7 mouse cellular contexts compared by ENCODE assay signal in the genomic region with DNA sequence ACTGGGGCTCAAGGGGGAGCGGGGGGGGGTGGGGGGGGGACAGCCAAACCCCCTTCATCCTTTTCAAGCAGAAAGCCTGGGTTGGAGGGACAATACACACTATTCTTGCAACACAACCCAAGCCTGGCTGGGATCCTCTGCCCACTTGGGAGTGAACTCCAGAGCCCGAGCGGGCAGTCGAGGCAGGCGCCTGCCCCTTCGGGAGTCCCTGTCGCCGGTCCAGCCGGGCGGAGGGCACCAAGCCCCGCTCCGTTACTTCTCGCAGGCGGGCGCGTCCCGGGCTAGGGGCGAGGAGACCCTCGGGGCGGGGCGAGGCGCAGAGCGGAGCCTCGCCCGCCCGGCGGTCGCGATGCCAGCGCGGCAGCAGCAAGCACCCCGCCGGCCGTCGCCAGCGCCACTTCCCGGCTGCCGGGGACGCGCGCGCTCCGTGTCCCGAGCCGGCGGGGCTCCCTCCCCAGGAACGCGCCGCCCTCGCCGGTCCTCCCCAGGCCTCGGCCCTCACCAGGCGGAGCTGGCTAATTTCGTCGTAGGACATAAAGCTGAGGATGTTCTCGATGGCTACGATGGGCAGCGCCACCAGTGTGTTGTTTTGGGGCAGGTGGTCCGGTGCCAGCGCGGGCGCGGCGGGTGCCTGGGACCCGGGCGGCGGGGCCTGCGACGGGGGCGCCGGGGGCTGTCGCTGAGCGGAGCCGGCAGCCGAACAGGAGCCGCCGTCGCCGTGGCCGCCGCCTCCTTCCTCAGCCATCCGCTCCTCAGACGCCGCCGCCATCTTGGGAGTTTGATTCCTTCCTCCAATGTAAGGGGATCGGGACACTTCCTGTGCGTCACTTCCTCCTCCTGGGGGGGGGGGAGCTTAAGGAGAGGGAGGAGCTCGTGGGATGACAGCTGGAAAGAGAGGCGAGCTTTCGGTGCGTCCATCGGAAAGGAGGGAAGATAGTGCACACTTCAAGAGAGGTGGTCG. TPM values are rescaled to one million over a fixed set of nuclear protein-coding genes. Genes with fewer than 3 reads are reported as not detected.
DNase-seq lines count a peak whose midpoint lies in the region; ATAC-seq and TF ChIP-seq lines count a peak whose summit lies in the region.

A gene (minus strand): TSS at position 809 of the 961 bp plus-strand sequence.

- peak; percentile 85 for DNase-seq in adrenal gland, postnatal 25 days
- DNase-seq in heart, adult 18-20 months, result peak; percentile 92
- DNase-seq in kidney, adult 2 months, result peak; percentile 91
- DNase-seq in spleen, adult 2 months (ENCODE audit: low read depth in 1 of 2, low spot score in 2 of 2), result peak; percentile 53 to 70

- peaks cover 16% of the 10 kb centered on the region; the same call in 1 of the 2 replicates for H3K4me1 ChIP-seq in embryonic facial prominence, embryonic 12.5 days
- H3K4me1 ChIP-seq in kidney, adult 2 months (ENCODE audit: control insufficient read depth, insufficient read depth, low read length), result peaks cover 5% of the 10 kb centered on the region; the same call in 1 of the 2 replicates
- peaks cover 13% of the 10 kb centered on the region for H3K4me1 ChIP-seq in limb, embryonic 12.5 days (replicated peaks)
- H3K4me1 ChIP-seq in midbrain, embryonic 15.5 days, result peaks cover 30% of the 10 kb centered on the region
- peaks cover 7% of the 10 kb centered on the region; the same call in 1 of the 2 replicates for H3K4me1 ChIP-seq in spleen, adult 2 months (ENCODE audit: control insufficient read depth, insufficient read depth, insufficient read length)

- TF ChIP-seq CTCF in kidney, adult 2 months (conservative IDR thresholded peaks at IDR 0.05; ENCODE audit: insufficient read depth, insufficient read length, low read depth, low read length), result no peak
- no peak for TF ChIP-seq CTCF in spleen, adult 2 months (IDR thresholded peaks at IDR 0.05; ENCODE audit: extremely low read depth, insufficient read depth, insufficient read length, insufficient replicate concordance)

- peak; percentile 39 for TF ChIP-seq POLR2A in kidney, adult 2 months (IDR thresholded peaks at IDR 0.05; ENCODE audit: low read depth, low read length)
- TF ChIP-seq POLR2A in spleen, adult 2 months (IDR thresholded peaks at IDR 0.05; ENCODE audit: low read depth, low read length), result peak; percentile 52; the same call in 1 of the 2 replicates

- no peaks in the 10 kb centered on the region for H3K27me3 ChIP-seq in embryonic facial prominence, embryonic 12.5 days
- H3K27me3 ChIP-seq in kidney, adult 2 months (replicated peaks; ENCODE audit: control insufficient read depth, insufficient read depth, low read length), result no peaks in the 10 kb centered on the region
- H3K27me3 ChIP-seq in limb, embryonic 12.5 days, result peaks cover 3% of the 10 kb centered on the region; the same call in 1 of the 2 replicates
- H3K27me3 ChIP-seq in midbrain, embryonic 15.5 days (replicated peaks), result no peaks in the 10 kb centered on the region
- H3K27me3 ChIP-seq in spleen, adult 2 months (ENCODE audit: control insufficient read depth, insufficient read depth, low read length), result no peaks in the 10 kb centered on the region

- WGBS in embryonic facial prominence, embryonic 12.5 days, result under 1% methylated on average over 89 of the region's 93 CpGs
- WGBS in kidney, adult 2 months, result under 1% methylated on average over 92 of the region's 93 CpGs
- WGBS in limb, embryonic 12.5 days, result under 1% methylated on average over 89 of the region's 93 CpGs
- under 1% methylated on average over 93 of the region's 93 CpGs for WGBS in midbrain, embryonic 15.5 days
- WGBS in spleen, adult 2 months, result under 1% methylated on average over 92 of the region's 93 CpGs

- H3K27ac ChIP-seq in embryonic facial prominence, embryonic 12.5 days, result peak within 1 kb of the TSS; percentile 87
- H3K27ac ChIP-seq in kidney, adult 2 months (ENCODE audit: insufficient read depth, low read depth, low read length), result peak within 1 kb of the TSS; percentile 55
- peak within 1 kb of the TSS; percentile 89 for H3K27ac ChIP-seq in limb, embryonic 12.5 days
- peak within 1 kb of the TSS; percentile 95 for H3K27ac ChIP-seq in midbrain, embryonic 15.5 days
- peak within 1 kb of the TSS; percentile 76 for H3K27ac ChIP-seq in spleen, adult 2 months (ENCODE audit: insufficient read depth, low read length)

- peak; percentile 96 for ATAC-seq in embryonic facial prominence, embryonic 12.5 days (ENCODE audit: insufficient number of reproducible peaks, insufficient read depth, low FRiP score, low TSS enrichment)
- peak; percentile 95 for ATAC-seq in limb, embryonic 12.5 days (ENCODE audit: insufficient number of reproducible peaks, insufficient read depth, low FRiP score, low TSS enrichment, low read depth)
- ATAC-seq in midbrain, embryonic 15.5 days (replicated peaks), result peak; percentile 98

- no peaks in the 10 kb centered on the region for H3K9me3 ChIP-seq in embryonic facial prominence, embryonic 12.5 days
- no peaks in the 10 kb centered on the region for H3K9me3 ChIP-seq in limb, embryonic 12.5 days
- H3K9me3 ChIP-seq in midbrain, embryonic 15.5 days, result no peaks in the 10 kb centered on the region

- H3K4me2 ChIP-seq in embryonic facial prominence, embryonic 12.5 days (replicated peaks), result peak within 1 kb of the TSS; percentile 87
- peak within 1 kb of the TSS; percentile 94 for H3K4me2 ChIP-seq in limb, embryonic 12.5 days
- peak within 1 kb of the TSS; percentile 71 for H3K4me2 ChIP-seq in midbrain, embryonic 15.5 days

- H3K9ac ChIP-seq in embryonic facial prominence, embryonic 12.5 days, result peak within 1 kb of the TSS; percentile 94
- peak within 1 kb of the TSS; percentile 95 for H3K9ac ChIP-seq in limb, embryonic 12.5 days (replicated peaks)
- peak within 1 kb of the TSS; percentile 99 for H3K9ac ChIP-seq in midbrain, embryonic 15.5 days

- peak within 1 kb of the TSS; percentile 79 for H3K4me3 ChIP-seq in embryonic facial prominence, embryonic 12.5 days
- peak within 1 kb of the TSS; percentile 75 for H3K4me3 ChIP-seq in kidney, adult 2 months (ENCODE audit: insufficient read depth, low read depth, low read length)
- peak within 1 kb of the TSS; percentile 98 for H3K4me3 ChIP-seq in limb, embryonic 12.5 days (replicated peaks)
- H3K4me3 ChIP-seq in midbrain, embryonic 15.5 days, result peak within 1 kb of the TSS; percentile 99
- peak within 1 kb of the TSS; percentile 100 for H3K4me3 ChIP-seq in spleen, adult 2 months (ENCODE audit: extremely low read depth, insufficient read depth, insufficient read length)

- peaks cover 7% of the 10 kb centered on the region; the same call in 1 of the 2 replicates for H3K36me3 ChIP-seq in embryonic facial prominence, embryonic 12.5 days
- H3K36me3 ChIP-seq in kidney, adult 2 months (ENCODE audit: control insufficient read depth, insufficient read depth, low read length), result no peaks in the 10 kb centered on the region
- H3K36me3 ChIP-seq in limb, embryonic 12.5 days, result peaks cover 9% of the 10 kb centered on the region; the same call in 1 of the 2 replicates
- H3K36me3 ChIP-seq in midbrain, embryonic 15.5 days (replicated peaks), result 0 out of 2 replicates have a peak, but pooled peaks cover 3% of the 10 kb centered on the region
- H3K36me3 ChIP-seq in spleen, adult 2 months (ENCODE audit: control insufficient read depth, insufficient read depth, low read length), result no peaks in the 10 kb centered on the region

RNA-seq across cellular contexts. Expression of the gene that starts here (rescaled TPM):
- 34.1 and 45.9 TPM in 2 replicates for total RNA-seq in adrenal gland, postnatal 25 days (2021)
- 26.1 and 26.6 TPM in 2 replicates for polyA plus RNA-seq in embryonic facial prominence, embryonic 12.5 days (2016; fragmentation: Nextera tagmentation; extraction: Ambion mirVana)
- 10 to 100 TPM; 20.7 to 22.5 TPM for total RNA-seq in heart, adult 18-20 months (2021)
- 9.0 and 11.0 TPM in 2 replicates for polyA plus RNA-seq in kidney, adult 2 months (2012; rRNA removed)
- polyA plus RNA-seq in limb, embryonic 12.5 days (2016; fragmentation: Nextera tagmentation; extraction: Ambion mirVana), result 26.9 and 28.1 TPM in 2 replicates
- 22.4 and 23.6 TPM in 2 replicates for polyA plus RNA-seq in midbrain, embryonic 15.5 days (2015; fragmentation: Nextera tagmentation; extraction: Ambion mirVana)
- 7.3 and 10.4 TPM in 2 replicates for polyA plus RNA-seq in spleen, adult 2 months (2012; rRNA removed)

Comparison
In these comparisons a context has a peak if more than half of its experiments do, and no peak if none do; other contexts are left out.
1. Peak in every context shown above with its lines: DNase-seq, ATAC-seq, H3K4me3 ChIP-seq and H3K27ac ChIP-seq.